Mouse (Mus musculus) embryonic facial prominence, embryonic 14.5 days (tissue): ENCODE results near the gene Gpm6a. TPM values are rescaled to one million over a fixed set of nuclear protein-coding genes. Genes with fewer than 3 reads are reported as not detected.
"Not testable (repeated sequence)": the region's sequence is repeated elsewhere in the genome, so short reads cannot be mapped to it uniquely, and the experiment has no call there.

ENCODE experiments used
- ATAC-seq: fragments of 200-750 bp; cut with Nextera tagmentation; 2 replicates; pipeline ENCODE4 v1.8.0; 2017; ENCODE audit warnings: low read depth, moderate number of reproducible peaks, moderate TSS enrichment
- DNase-seq: peaks from one replicate; pipeline ENCODE4 v3.0.0-alpha.2; 2015; ENCODE audit warnings: low spot score
- H3K27ac ChIP-seq: fragments of 300-500 bp; sonication (generic); replicated peaks from 2 replicates; pipeline ENCODE4 v1.5.1; 2014; ENCODE audit warnings: low read depth, mild to moderate bottlenecking, low read length, moderate library complexity
- H3K27me3 ChIP-seq: fragments of 300-500 bp; sonication (generic); replicated peaks from 2 replicates; pipeline ENCODE4 v1.6.1; 2014; ENCODE audit warnings: low read length; ENCODE audit not compliant: control insufficient read depth, insufficient read depth
- H3K36me3 ChIP-seq: fragments of 300-500 bp; sonication (generic); 2 replicates; pipeline ENCODE4 v1.6.1; 2014; ENCODE audit warnings: low read length, mixed read lengths; ENCODE audit not compliant: control insufficient read depth, insufficient read depth
- H3K4me1 ChIP-seq: fragments of 300-500 bp; sonication (generic); 2 replicates; pipeline ENCODE4 v1.6.1; 2014; ENCODE audit warnings: antibody characterized with exemption, low read length; ENCODE audit not compliant: control insufficient read depth, insufficient read depth
- H3K4me2 ChIP-seq: fragments of 300-500 bp; sonication (generic); 2 replicates; pipeline ENCODE4 v1.6.1; 2014; ENCODE audit warnings: low read depth, mild to moderate bottlenecking, low read length, moderate library complexity, mixed read lengths
- H3K4me3 ChIP-seq: fragments of 300-500 bp; sonication (generic); 2 replicates; pipeline ENCODE4 v1.5.1; 2014; ENCODE audit warnings: low read depth, mild to moderate bottlenecking, low read length
- H3K9ac ChIP-seq: fragments of 300-500 bp; sonication (generic); 2 replicates; pipeline ENCODE4 v1.6.1; 2014; ENCODE audit warnings: low read depth, mild to moderate bottlenecking, low read length, moderate library complexity, mixed read lengths
- H3K9me3 ChIP-seq: fragments of 300-500 bp; sonication (generic); 2 replicates; pipeline ENCODE4 v1.6.1; 2016; ENCODE audit warnings: low read length; ENCODE audit not compliant: control insufficient read depth
- WGBS: fragments of 180-500 bp; shearing (Covaris S2); extraction: QIAGEN DNeasy Blood & Tissue Kit; methylation state at CpG from one replicate; pipeline ENCODE4 v1.1.7; 2014; 5-methylcytosine and 5-hydroxymethylcytosine counted together
- polyA plus RNA-seq: library from polyadenylated mRNA; unstranded; fragments of >200 nt; fragmentation: Nextera tagmentation; extraction: Ambion mirVana; gene quantifications from 2 replicates; pipeline ENCODE4 v1.2.1, GENCODE M21; 2014

The Gpm6a gene
- polyA plus RNA-seq, 1 experiment from 2014 or later, result 13.7 TPM

DNA sequence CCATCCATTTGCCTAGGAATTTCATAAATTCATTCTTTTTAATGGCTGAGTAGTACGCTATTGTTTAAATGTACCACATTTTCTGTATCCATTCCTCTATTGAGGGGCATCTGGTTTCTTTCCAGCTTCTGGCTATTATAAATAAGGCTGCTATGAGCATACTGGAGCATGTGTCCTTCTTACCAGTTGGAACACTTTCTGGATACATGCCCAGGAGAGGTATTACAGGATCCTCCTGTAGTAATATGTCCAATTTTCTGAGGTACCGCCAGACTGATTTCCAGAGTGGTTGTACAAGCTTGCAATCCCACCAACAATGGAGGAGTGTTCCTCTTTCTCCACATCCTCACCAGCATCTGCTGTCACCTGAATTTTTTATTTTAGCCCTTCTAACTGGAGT lies 114.2 kb downstream of the Gpm6a start:
- not testable (repeated sequence) for H3K27ac ChIP-seq, ATAC-seq, H3K9ac ChIP-seq, H3K9me3 ChIP-seq, H3K4me1 ChIP-seq, H3K36me3 ChIP-seq, H3K27me3 ChIP-seq, DNase-seq, H3K4me3 ChIP-seq, H3K4me2 ChIP-seq
- WGBS, result 92% methylated on average over 2 of the region's 2 CpGs

DNA sequence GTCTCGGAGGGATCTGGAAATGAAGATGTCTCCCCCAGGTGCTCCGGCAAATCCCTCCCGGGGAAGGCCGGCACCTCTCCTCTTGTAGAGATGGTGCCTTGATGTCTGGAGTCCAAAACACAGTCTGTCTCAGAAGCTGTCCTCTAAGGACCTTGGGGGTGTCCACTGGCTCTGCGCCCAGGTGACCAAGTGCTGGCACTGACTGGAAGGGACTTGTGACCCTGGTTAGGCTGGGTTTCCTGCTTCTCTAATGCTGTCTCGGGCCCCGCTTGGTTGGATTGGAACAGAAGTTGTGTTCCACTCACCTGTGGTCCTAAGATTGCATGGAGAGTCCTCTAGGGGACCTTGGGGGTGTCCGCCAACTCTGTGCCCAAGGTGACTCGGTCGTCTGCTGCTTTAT lies 118.8 kb downstream of the Gpm6a start:
- H3K4me2 ChIP-seq, result no peak overlapping the region
- no peaks in the 10 kb centered on the region for H3K9me3 ChIP-seq
- DNase-seq (no peak), ATAC-seq (no peak)
- no peak overlapping the region for H3K27ac ChIP-seq
- no peak overlapping the region for H3K4me3 ChIP-seq
- no peaks in the 10 kb centered on the region for H3K27me3 ChIP-seq
- H3K9ac ChIP-seq, result no peak overlapping the region
- no peaks in the 10 kb centered on the region for H3K36me3 ChIP-seq
- no peaks in the 10 kb centered on the region for H3K4me1 ChIP-seq
- 92% methylated on average over 10 of the region's 10 CpGs for WGBS

DNA sequence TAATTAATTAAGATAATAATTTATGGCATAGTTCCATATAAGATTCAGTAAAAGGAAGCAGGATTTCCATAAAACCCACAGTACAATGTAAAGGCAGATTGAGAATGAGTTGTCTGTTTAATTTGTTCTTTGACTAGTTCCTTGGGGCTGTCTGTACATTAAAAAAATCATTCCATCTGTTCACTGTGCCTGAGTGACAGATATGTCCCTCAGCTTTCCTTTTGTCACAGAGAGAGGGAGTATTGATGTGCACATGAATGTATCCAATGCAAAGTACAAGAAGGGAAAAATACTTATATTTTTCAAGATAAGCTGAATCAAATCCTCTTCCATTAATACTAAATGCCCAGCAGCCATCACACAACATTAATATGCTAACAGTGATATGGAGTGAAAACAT lies 147.6 kb downstream of the Gpm6a start:
- no peaks in the 10 kb centered on the region for H3K9me3 ChIP-seq
- H3K9ac ChIP-seq, result no peak overlapping the region
- no peaks in the 10 kb centered on the region for H3K27me3 ChIP-seq
- ATAC-seq (no peak), DNase-seq (no peak)
- no peaks in the 10 kb centered on the region for H3K36me3 ChIP-seq
- no peaks in the 10 kb centered on the region for H3K4me1 ChIP-seq
- H3K4me3 ChIP-seq, result no peak overlapping the region
- H3K4me2 ChIP-seq, result no peak overlapping the region
- no peak overlapping the region for H3K27ac ChIP-seq

- 76% methylated on average over 2 of the region's 2 CpGs for WGBS
- Histone ChIP-seq H3K4me2 (no peak overlapping the region), H3K9ac (no peak overlapping the region), H3K36me3 (no peaks in the 10 kb centered on the region), H3K4me3 (no peak overlapping the region), H3K4me1 (no peaks in the 10 kb centered on the region), H3K27me3 (no peaks in the 10 kb centered on the region), H3K9me3 (no peaks in the 10 kb centered on the region), H3K27ac (no peak overlapping the region)
- DNase-seq (no peak), ATAC-seq (no peak)
These were observed 148.4 kb downstream of the Gpm6a start for GRCm38 (mm10) chr8:55103065-55103464.

DNA sequence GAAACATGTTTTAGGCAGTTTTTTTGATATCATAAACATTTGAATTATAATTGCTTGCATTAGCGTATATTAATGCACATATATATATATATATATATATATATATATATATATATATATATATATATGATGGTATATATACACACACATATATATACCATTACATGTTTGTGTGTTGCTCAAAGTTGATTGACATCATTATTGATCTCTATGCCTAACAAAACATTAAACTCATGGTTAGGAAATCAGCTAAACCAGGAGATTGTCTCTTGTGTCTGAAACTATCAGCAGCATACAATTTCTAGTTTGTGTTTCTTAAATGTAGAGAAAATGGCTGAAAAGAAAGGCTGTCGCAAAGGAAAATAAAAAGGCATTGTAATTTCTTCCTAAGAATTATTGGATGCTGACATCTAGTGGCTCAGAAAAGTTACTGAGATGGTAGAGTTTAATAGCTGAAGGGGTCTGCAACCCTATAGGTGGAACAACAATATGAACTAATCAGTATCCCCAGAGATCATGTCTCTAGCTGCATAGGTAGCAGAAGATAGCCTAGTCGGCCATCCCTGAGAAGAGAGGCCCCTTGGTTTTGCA lies 149.3 kb downstream of the Gpm6a start:
- no peak overlapping the region for H3K9ac ChIP-seq
- no peak overlapping the region for H3K4me2 ChIP-seq
- H3K27ac ChIP-seq, result no peak overlapping the region
- H3K27me3 ChIP-seq, result no peaks in the 10 kb centered on the region
- H3K4me3 ChIP-seq, result no peak overlapping the region
- 48% methylated on average over 3 of the region's 3 CpGs for WGBS
- ATAC-seq, result no peak
- no peaks in the 10 kb centered on the region for H3K9me3 ChIP-seq
- DNase-seq, result peak; percentile 23
- H3K4me1 ChIP-seq, result no peaks in the 10 kb centered on the region
- no peaks in the 10 kb centered on the region for H3K36me3 ChIP-seq

Other genes with a start within 250 kb of the Gpm6a start
- 1.0 and 1.5 TPM in 2 replicates for gene Wdr17, start 67.7 kb upstream of the Gpm6a start, polyA plus RNA-seq